Comparison of ENCODE assay signal across 25 mouse cellular contexts in genomic region chr9:30932346-30932745, GRCm38 (mm10). TPM values are rescaled to one million over a fixed set of nuclear protein-coding genes. Genes with fewer than 3 reads are reported as not detected.
DNase-seq lines count a peak whose midpoint lies in the region; ATAC-seq and TF ChIP-seq lines count a peak whose summit lies in the region.
"Had no signal": no experiment of that assay in that cellular context is flagged by ENCODE, and none has a peak within 500 bp of the region (broad histone marks: within the 10 kb centered on the region; RNA-seq: fewer than 3 reads in every experiment).

No protein-coding gene starts in this region.

- H3K36me3 ChIP-seq in lung, embryonic 15.5 days: no peaks in the 10 kb centered on the region
- no peaks in the 10 kb centered on the region for H3K36me3 ChIP-seq in lung, postnatal 0 days (ENCODE audit: insufficient read depth, low read length)
- no peaks in the 10 kb centered on the region for H3K36me3 ChIP-seq in midbrain, embryonic 11.5 days (ENCODE audit: control insufficient read depth, insufficient read depth, low read length)
- no peaks in the 10 kb centered on the region for H3K36me3 ChIP-seq in midbrain, postnatal 0 days (ENCODE audit: insufficient read depth, low read length)
- H3K36me3 ChIP-seq: embryonic facial prominence, embryonic 10.5 days; embryonic facial prominence, embryonic 12.5 days; G1E had no signal

- WGBS in lung, embryonic 15.5 days: 36% methylated on average over 4 of the region's 4 CpGs
- WGBS in lung, postnatal 0 days: 41% methylated on average over 4 of the region's 4 CpGs
- WGBS in midbrain, embryonic 11.5 days: 84% methylated on average over 4 of the region's 4 CpGs
- WGBS in midbrain, postnatal 0 days: 78% methylated on average over 4 of the region's 4 CpGs

- no peak for TF ChIP-seq EP300 in lung, postnatal 0 days (IDR thresholded peaks at IDR 0.05)

- no peaks in the 10 kb centered on the region for H3K9me3 ChIP-seq in lung, embryonic 15.5 days
- no peaks in the 10 kb centered on the region for H3K9me3 ChIP-seq in lung, postnatal 0 days (ENCODE audit: low read length)
- no peaks in the 10 kb centered on the region for H3K9me3 ChIP-seq in midbrain, embryonic 11.5 days (ENCODE audit: control insufficient read depth, low read length)
- no peaks in the 10 kb centered on the region for H3K9me3 ChIP-seq in midbrain, postnatal 0 days (ENCODE audit: low read length)
- H3K9me3 ChIP-seq: embryonic facial prominence, embryonic 10.5 days; embryonic facial prominence, embryonic 12.5 days; forebrain, embryonic 13.5 days; G1E had no signal

- DNase-seq in frontal cortex, postnatal 14 days (ENCODE audit: low spot score in 2 of 2): no peak
- no peak for DNase-seq in lung, adult 18-20 months
- no peak for DNase-seq in lung, postnatal 0 days (ENCODE audit: low spot score)
- DNase-seq in lung, postnatal 36 days: no peak
- DNase-seq in midbrain, embryonic 11.5 days (ENCODE audit: low spot score, missing footprints): peak; percentile 78
- no peak for DNase-seq in midbrain, postnatal 0 days (ENCODE audit: low spot score)
- DNase-seq: adrenal gland, adult 8-10 months; adrenal gland, postnatal 14 days; adrenal gland, postnatal 36 days; B cell, adult 2 months; cerebellum, adult 11-12 months; cerebellum, adult 2 months; cerebellum, adult 9-10 months; cerebellum, postnatal 10 days; cerebellum, postnatal 25 days had no signal

- no peak for TF ChIP-seq CTCF in lung, postnatal 0 days (IDR thresholded peaks at IDR 0.05)
- no peak for TF ChIP-seq CTCF in midbrain, postnatal 0 days (IDR thresholded peaks at IDR 0.05)

- no peaks in the 10 kb centered on the region; the same call in 1 of the 2 replicates for H3K27me3 ChIP-seq in lung, embryonic 15.5 days
- no peaks in the 10 kb centered on the region for H3K27me3 ChIP-seq in lung, postnatal 0 days (replicated peaks; ENCODE audit: insufficient read depth, low read length)
- H3K27me3 ChIP-seq in midbrain, embryonic 11.5 days (ENCODE audit: control insufficient read depth, insufficient read depth, low read length): no peaks in the 10 kb centered on the region
- H3K27me3 ChIP-seq in midbrain, postnatal 0 days (ENCODE audit: insufficient read depth, low read length): no peaks in the 10 kb centered on the region
- H3K27me3 ChIP-seq: CH12.LX; embryonic facial prominence, embryonic 12.5 days; forebrain, embryonic 13.5 days; Patski had no signal

- peak; percentile 13; the same call in 1 of the 2 replicates for ATAC-seq in frontal cortex, adult (ENCODE audit: low TSS enrichment)
- ATAC-seq in lung, embryonic 15.5 days (ENCODE audit: borderline replicate concordance, extremely low read depth, low FRiP score, low TSS enrichment): peak; percentile 57; the same call in 1 of the 2 replicates
- 0 out of 2 replicates have a peak, but pooled peaks have one; percentile 13 for ATAC-seq in lung, postnatal 0 days
- ATAC-seq in midbrain, embryonic 11.5 days (ENCODE audit: low FRiP score): no peak
- ATAC-seq in midbrain, postnatal 0 days (ENCODE audit: low FRiP score): no peak
- ATAC-seq: activated CD4-positive, CD25-positive, alpha-beta regulatory T cell, adult 4 months; CD4-positive, CD25-positive, alpha-beta regulatory T cell, adult 4 months; forebrain, embryonic 13.5 days; Patski had no signal

- peaks cover 3% of the 10 kb centered on the region; the same call in 1 of the 2 replicates for H3K4me1 ChIP-seq in lung, embryonic 15.5 days
- no peaks in the 10 kb centered on the region; the same call in 1 of the 2 replicates for H3K4me1 ChIP-seq in lung, postnatal 0 days (ENCODE audit: insufficient read depth, low read depth, low read length)
- H3K4me1 ChIP-seq in midbrain, embryonic 11.5 days (ENCODE audit: control insufficient read depth, insufficient read depth, low read length): no peaks in the 10 kb centered on the region
- no peaks in the 10 kb centered on the region for H3K4me1 ChIP-seq in midbrain, postnatal 0 days (ENCODE audit: insufficient read depth, low read length)
- H3K4me1 ChIP-seq: embryonic facial prominence, embryonic 10.5 days; embryonic facial prominence, embryonic 12.5 days; forebrain, embryonic 13.5 days had no signal

- H3K4me3 ChIP-seq in lung, embryonic 15.5 days: no peak overlapping the region
- H3K4me3 ChIP-seq in lung, postnatal 0 days (ENCODE audit: low read depth, low read length): no peak overlapping the region
- H3K4me3 ChIP-seq in midbrain, embryonic 11.5 days (ENCODE audit: low read depth, low read length): no peak overlapping the region
- no peak overlapping the region for H3K4me3 ChIP-seq in midbrain, postnatal 0 days (ENCODE audit: low read depth, low read length)
- H3K4me3 ChIP-seq: embryonic facial prominence, embryonic 10.5 days; embryonic facial prominence, embryonic 12.5 days; forebrain, embryonic 13.5 days had no signal

- H3K4me2 ChIP-seq in lung, embryonic 15.5 days: no peak overlapping the region
- H3K4me2 ChIP-seq in lung, postnatal 0 days (replicated peaks; ENCODE audit: low read depth, low read length): no peak overlapping the region
- no peak overlapping the region for H3K4me2 ChIP-seq in midbrain, embryonic 11.5 days
- no peak overlapping the region for H3K4me2 ChIP-seq in midbrain, postnatal 0 days (ENCODE audit: low read depth, low read length, poor library complexity, severe bottlenecking)
- H3K4me2 ChIP-seq: embryonic facial prominence, embryonic 12.5 days; forebrain, embryonic 13.5 days had no signal

- H3K27ac ChIP-seq in lung, embryonic 15.5 days: no peak overlapping the region
- H3K27ac ChIP-seq in lung, postnatal 0 days (ENCODE audit: low read length): no peak overlapping the region
- no peak overlapping the region for H3K27ac ChIP-seq in midbrain, embryonic 11.5 days (ENCODE audit: low read depth, low read length)
- no peak overlapping the region for H3K27ac ChIP-seq in midbrain, postnatal 0 days (ENCODE audit: low read depth, low read length)
- H3K27ac ChIP-seq: embryonic facial prominence, embryonic 10.5 days; embryonic facial prominence, embryonic 12.5 days; forebrain, embryonic 13.5 days had no signal

- H3K9ac ChIP-seq in lung, embryonic 15.5 days: no peak overlapping the region
- no peak overlapping the region for H3K9ac ChIP-seq in lung, postnatal 0 days (replicated peaks; ENCODE audit: low read depth)
- H3K9ac ChIP-seq in midbrain, embryonic 11.5 days (ENCODE audit: low read length): no peak overlapping the region
- no peak overlapping the region for H3K9ac ChIP-seq in midbrain, postnatal 0 days (replicated peaks; ENCODE audit: low read length, poor library complexity, severe bottlenecking)
- H3K9ac ChIP-seq: embryonic facial prominence, embryonic 12.5 days; forebrain, embryonic 13.5 days had no signal

RNA-seq across cellular contexts. Expression of gene Adamts8, which starts 10.0 kb away (rescaled TPM):
- 3.6 and 5.8 TPM in 2 replicates for polyA plus RNA-seq in lung, embryonic 15.5 days (2015; fragmentation: Nextera tagmentation; extraction: Ambion mirVana)
- 10.5 and 10.7 TPM in 2 replicates for polyA plus RNA-seq in lung, postnatal 0 days (2015; fragmentation: Nextera tagmentation; extraction: Ambion mirVana)
- 0.33 and 0.57 TPM in 2 replicates for polyA plus RNA-seq in midbrain, embryonic 11.5 days (2014; fragmentation: Nextera tagmentation; extraction: Ambion mirVana)
- total RNA-seq in midbrain, postnatal 0 days (2014; rRNA removed): 2.9 and 3.0 TPM in 2 replicates
- polyA plus RNA-seq in midbrain, postnatal 0 days (2015; fragmentation: Nextera tagmentation; extraction: Ambion mirVana): 1.2 and 1.9 TPM in 2 replicates
- total RNA-seq: CH12.LX, G1E had no signal
- polyA plus RNA-seq: G1E, Patski had no signal

RNA-seq across cellular contexts. Expression of gene Adamts15, which starts 10.1 kb away (rescaled TPM):
- polyA plus RNA-seq in lung, embryonic 15.5 days (2015; fragmentation: Nextera tagmentation; extraction: Ambion mirVana): 5.8 and 6.8 TPM in 2 replicates
- 8.7 and 10.2 TPM in 2 replicates for polyA plus RNA-seq in lung, postnatal 0 days (2015; fragmentation: Nextera tagmentation; extraction: Ambion mirVana)
- 2.8 and 3.2 TPM in 2 replicates for polyA plus RNA-seq in midbrain, embryonic 11.5 days (2014; fragmentation: Nextera tagmentation; extraction: Ambion mirVana)
- 18.3 and 19.3 TPM in 2 replicates for total RNA-seq in midbrain, postnatal 0 days (2014; rRNA removed)
- 4.7 and 5.9 TPM in 2 replicates for polyA plus RNA-seq in midbrain, postnatal 0 days (2015; fragmentation: Nextera tagmentation; extraction: Ambion mirVana)
- total RNA-seq: CH12.LX had no signal
- polyA plus RNA-seq: CD4-positive, CD25-positive, alpha-beta regulatory T cell, adult 4 months; G1E had no signal

Comparison
In these comparisons a context has a peak if more than half of its experiments do, and no peak if none do; other contexts are left out.
1. ATAC-seq: peak in frontal cortex, adult (single experiment), lung, embryonic 15.5 days (single experiment) and lung, postnatal 0 days (single experiment); none in midbrain, embryonic 11.5 days (single experiment) and midbrain, postnatal 0 days (single experiment).